Mouse (Mus musculus) thymus, adult 2 months (tissue): ENCODE measurements around the gene Prkd1. TPM values are rescaled to one million over a fixed set of nuclear protein-coding genes. Genes with fewer than 3 reads are reported as not detected.

Source experiments
- DNase-seq: peaks from one replicate; pipeline ENCODE4 v3.0.0; 2021
- H3K27ac ChIP-seq: fragments of 200-500 bp; 2 replicates; pipeline ENCODE4 v1.5.1; 2012; ENCODE audit warnings: low read length, control low read depth; ENCODE audit not compliant: control insufficient read depth, insufficient read depth
- H3K27me3 ChIP-seq: fragments of 200-500 bp; 2 replicates; pipeline ENCODE4 v1.6.1; 2012; ENCODE audit warnings: mild to moderate bottlenecking, low read length, moderate library complexity, mixed read lengths; ENCODE audit not compliant: control insufficient read depth, insufficient read depth
- H3K36me3 ChIP-seq: fragments of 200-500 bp; 2 replicates; pipeline ENCODE4 v1.6.1; 2012; ENCODE audit warnings: mild to moderate bottlenecking, low read length, moderate library complexity; ENCODE audit not compliant: control insufficient read depth, insufficient read depth
- H3K4me1 ChIP-seq: fragments of 200-500 bp; replicated peaks from 2 replicates; pipeline ENCODE4 v1.6.1; 2012; ENCODE audit warnings: low read length; ENCODE audit not compliant: control insufficient read depth, insufficient read depth
- H3K4me3 ChIP-seq: fragments of 200-500 bp; 2 replicates; pipeline ENCODE4 v1.5.1; 2012; ENCODE audit warnings: mild to moderate bottlenecking, low read length, control low read depth, moderate library complexity; ENCODE audit not compliant: control insufficient read depth, insufficient read depth
- CTCF ChIP-seq: fragments of 200-500 bp; IDR thresholded peaks from 2 replicates; pipeline ENCODE4 v1.5.1; 2012; ENCODE audit warnings: mild to moderate bottlenecking, control low read depth, low read length, moderate library complexity, borderline replicate concordance; ENCODE audit not compliant: control insufficient read depth, poor library complexity, insufficient read depth; ENCODE audit errors: extremely low read depth
- POLR2A ChIP-seq: fragments of 200-500 bp; IDR thresholded peaks from 2 replicates; pipeline ENCODE4 v1.6.1; 2012; ENCODE audit warnings: mild to moderate bottlenecking, low read length, control low read depth, moderate library complexity; ENCODE audit not compliant: control insufficient read depth, poor library complexity, insufficient read depth; ENCODE audit errors: extremely low read depth
- WGBS: fragments of 180-500 bp; shearing (Covaris S2); methylation state at CpG from one replicate; pipeline ENCODE4 v1.1.7; 2018; 5-methylcytosine and 5-hydroxymethylcytosine counted together
- polyA plus RNA-seq: library from polyadenylated mRNA; depleted of rRNA; stranded (reverse); fragments of >200 nt; gene quantifications from 2 replicates; pipeline ENCODE4 v1.2.3, GENCODE M21; 2012

Prkd1 gene
- polyA plus RNA-seq, 1 experiment, result 1.0 TPM

DNA sequence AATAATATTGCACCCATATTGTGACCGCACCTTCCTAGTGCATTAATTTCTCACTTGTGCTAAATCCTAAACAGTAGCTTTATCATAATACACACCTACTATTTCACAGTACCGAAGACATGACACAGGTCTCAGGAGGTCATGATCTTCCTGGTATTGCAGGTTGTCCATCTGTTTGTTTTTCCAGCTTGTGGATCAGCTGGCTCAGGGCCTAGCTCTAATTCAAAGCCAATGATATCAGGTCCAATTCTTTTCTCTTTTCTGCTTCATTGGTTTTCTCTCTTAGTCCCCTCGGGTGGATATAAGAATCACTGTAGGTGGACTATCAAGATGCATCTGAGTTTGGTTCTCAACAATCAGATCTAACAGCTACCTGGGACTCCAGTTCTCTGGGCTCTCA is 191.7 kb downstream of the Prkd1 start:
- TF ChIP-seq POLR2A (no peak), CTCF (no peak)
- no peaks in the 10 kb centered on the region for H3K4me1 ChIP-seq
- H3K27me3 ChIP-seq, result no peaks in the 10 kb centered on the region
- H3K4me3 ChIP-seq, result no peak overlapping the region
- no peaks in the 10 kb centered on the region for H3K36me3 ChIP-seq
- 93% methylated on average over 3 of the region's 3 CpGs for WGBS
- H3K27ac ChIP-seq, result no peak overlapping the region
- DNase-seq, result no peak

GRCm38 (mm10) chr12:50451761-50452160 is 197.1 kb downstream of the Prkd1 start:
- no peak for DNase-seq
- WGBS, result 97% methylated on average over 3 of the region's 3 CpGs
- Histone ChIP-seq H3K27ac (no peak overlapping the region), H3K36me3 (no peaks in the 10 kb centered on the region), H3K4me1 (no peaks in the 10 kb centered on the region), H3K27me3 (no peaks in the 10 kb centered on the region), H3K4me3 (no peak overlapping the region)
- no peak for TF ChIP-seq CTCF
- TF ChIP-seq POLR2A, result no peak

DNA sequence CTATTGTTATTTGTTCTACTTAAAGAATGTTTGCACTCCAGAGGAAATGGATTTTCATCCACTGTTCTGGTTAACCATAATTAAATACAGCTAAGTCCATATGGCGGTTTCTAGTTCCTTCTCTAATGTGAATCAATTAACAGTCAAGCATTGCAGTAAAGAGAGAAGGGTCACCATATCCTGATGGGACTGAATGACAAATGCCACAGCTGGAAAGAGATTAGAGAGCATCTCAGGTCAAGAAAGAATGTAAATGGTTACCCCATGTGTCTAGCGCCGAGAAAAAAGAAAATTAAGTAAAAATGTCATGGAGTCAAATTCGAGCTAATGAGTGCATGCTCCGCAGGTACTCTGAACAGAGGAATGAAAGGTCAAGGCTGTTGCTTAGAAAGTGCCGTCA is 212.2 kb downstream of the Prkd1 start:
- 92% methylated on average over 6 of the region's 6 CpGs for WGBS
- H3K4me3 ChIP-seq, result no peak overlapping the region
- H3K27ac ChIP-seq, result no peak overlapping the region
- TF ChIP-seq CTCF, result no peak
- TF ChIP-seq POLR2A, result no peak
- DNase-seq, result no peak
- H3K36me3 ChIP-seq, result no peaks in the 10 kb centered on the region
- no peaks in the 10 kb centered on the region for H3K4me1 ChIP-seq
- H3K27me3 ChIP-seq, result no peaks in the 10 kb centered on the region

DNA sequence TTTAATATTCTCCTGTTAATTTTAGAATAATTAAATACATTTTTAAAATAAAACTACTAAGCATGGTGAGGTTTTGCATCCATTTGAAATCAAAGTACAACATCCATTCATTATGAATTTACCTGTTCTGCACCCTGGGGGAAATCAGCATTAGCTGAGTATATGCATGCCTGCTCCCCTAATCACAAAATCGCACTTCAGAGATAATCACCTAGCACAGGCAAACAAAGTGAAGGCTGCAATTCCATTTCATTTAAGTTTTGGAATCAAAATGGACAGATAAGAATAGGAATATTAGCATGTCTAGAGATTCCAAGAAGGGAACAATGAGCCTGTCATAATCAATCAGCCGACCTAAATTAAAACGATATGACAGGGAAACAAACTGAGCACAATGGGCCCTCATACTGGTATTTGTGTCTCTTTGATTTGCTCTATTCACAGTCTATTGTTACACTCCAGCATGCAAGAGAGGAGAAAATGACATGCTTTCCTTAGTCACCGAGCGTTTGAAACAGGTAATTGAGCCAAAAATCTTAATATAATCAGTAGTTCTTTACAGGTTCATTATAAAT is 218.7 kb downstream of the Prkd1 start:
- no peak overlapping the region for H3K27ac ChIP-seq
- TF ChIP-seq CTCF (no peak), POLR2A (no peak)

GRCm38 (mm10) chr12:50352404-50352803 is 296.5 kb downstream of the Prkd1 start:
- Histone ChIP-seq H3K36me3 (no peaks in the 10 kb centered on the region), H3K4me1 (no peaks in the 10 kb centered on the region), H3K4me3 (no peak overlapping the region), H3K27me3 (no peaks in the 10 kb centered on the region), H3K27ac (no peak overlapping the region)
- TF ChIP-seq CTCF (no peak), POLR2A (no peak)
- 85% methylated on average over 11 of the region's 11 CpGs for WGBS
- no peak for DNase-seq

More for the DNA sequence above, 218.7 kb downstream of the Prkd1 start:
- Histone ChIP-seq H3K36me3 (no peaks in the 10 kb centered on the region), H3K4me1 (no peaks in the 10 kb centered on the region), H3K4me3 (no peak overlapping the region), H3K27me3 (no peaks in the 10 kb centered on the region)
- no peak for DNase-seq
- 92% methylated on average over 5 of the region's 5 CpGs for WGBS

GRCm38 (mm10) chr12:50333182-50333581 is 315.7 kb downstream of the Prkd1 start:
- TF ChIP-seq POLR2A (no peak), CTCF (no peak)
- H3K36me3 ChIP-seq, result no peaks in the 10 kb centered on the region
- H3K27me3 ChIP-seq, result no peaks in the 10 kb centered on the region
- no peak overlapping the region for H3K4me3 ChIP-seq
- no peaks in the 10 kb centered on the region for H3K4me1 ChIP-seq
- 90% methylated on average over 4 of the region's 4 CpGs for WGBS
- H3K27ac ChIP-seq, result no peak overlapping the region
- DNase-seq, result no peak

DNA sequence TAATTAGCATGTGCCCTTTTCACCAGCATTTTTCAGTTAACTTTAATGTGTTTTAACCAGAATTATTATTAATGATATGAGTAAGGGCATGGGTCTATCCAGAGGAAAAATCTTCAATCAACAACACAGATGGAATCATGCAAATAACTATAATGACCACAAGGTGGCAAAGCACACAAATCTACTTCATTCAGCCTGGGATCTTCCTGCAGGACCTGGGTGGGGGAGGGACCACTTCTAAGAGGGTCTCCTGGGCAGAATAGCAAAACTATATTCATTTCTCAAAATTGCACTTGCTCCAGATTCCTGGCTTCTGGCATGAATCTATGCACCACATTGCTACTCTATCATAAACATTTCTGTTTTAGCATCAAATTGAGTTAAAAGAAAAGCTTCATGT is 334.3 kb downstream of the Prkd1 start:
- H3K4me1 ChIP-seq, result no peaks in the 10 kb centered on the region

More for the DNA sequence above, 334.3 kb downstream of the Prkd1 start:
- H3K36me3 ChIP-seq, result no peaks in the 10 kb centered on the region
- H3K4me3 ChIP-seq, result no peak overlapping the region
- H3K27ac ChIP-seq, result no peak overlapping the region
- no peak for DNase-seq
- TF ChIP-seq CTCF (no peak), POLR2A (no peak)
- H3K27me3 ChIP-seq, result no peaks in the 10 kb centered on the region
